ENCODE assay signal across 24 mouse cellular contexts in genomic region chr6:147097346-147097929, GRCm38 (mm10). TPM values are rescaled to one million over a fixed set of nuclear protein-coding genes. Genes with fewer than 3 reads are reported as not detected.
A peak's percentile ranks its signal among the peaks of the same experiment; 100 is the strongest.
DNase-seq lines count a peak whose midpoint lies in the region; ATAC-seq and TF ChIP-seq lines count a peak whose summit lies in the region.
"Had no signal": no experiment of that assay in that cellular context is flagged by ENCODE, and none has a peak within 500 bp of the region (broad histone marks: within the 10 kb centered on the region; RNA-seq: fewer than 3 reads in every experiment).

No protein-coding gene starts in this region.

- peak; percentile 22; the same call in 1 of the 2 replicates for TF ChIP-seq CTCF in intestine, postnatal 0 days (IDR thresholded peaks at IDR 0.05; ENCODE audit: low read depth)

- H3K4me3 ChIP-seq in intestine, postnatal 0 days (ENCODE audit: low read depth, low read length) = no peak overlapping the region
- no peak overlapping the region for H3K4me3 ChIP-seq in intestine, embryonic 15.5 days (replicated peaks)
- H3K4me3 ChIP-seq: gastrocnemius, adult 2 months; hindbrain, embryonic 15.5 days; liver, embryonic 15.5 days; stomach, embryonic 15.5 days had no signal

- no peaks in the 10 kb centered on the region for H3K27me3 ChIP-seq in intestine, postnatal 0 days (replicated peaks; ENCODE audit: control insufficient read depth, insufficient read depth, low read length)
- no peaks in the 10 kb centered on the region for H3K27me3 ChIP-seq in intestine, embryonic 15.5 days (replicated peaks)
- H3K27me3 ChIP-seq: hindbrain, embryonic 15.5 days; liver, embryonic 15.5 days; Patski; stomach, embryonic 15.5 days had no signal

- H3K9ac ChIP-seq in intestine, postnatal 0 days (ENCODE audit: low read depth, low read length) = no peak overlapping the region
- H3K9ac ChIP-seq in intestine, embryonic 15.5 days = no peak overlapping the region
- H3K9ac ChIP-seq: hindbrain, embryonic 15.5 days; liver, embryonic 15.5 days; stomach, embryonic 15.5 days had no signal

- no peaks in the 10 kb centered on the region for H3K9me3 ChIP-seq in intestine, postnatal 0 days (ENCODE audit: control insufficient read depth)
- no peaks in the 10 kb centered on the region for H3K9me3 ChIP-seq in intestine, embryonic 15.5 days
- H3K9me3 ChIP-seq: hindbrain, embryonic 15.5 days; liver, embryonic 15.5 days; stomach, embryonic 15.5 days had no signal

- H3K27ac ChIP-seq in intestine, postnatal 0 days (ENCODE audit: low read depth, low read length) = no peak overlapping the region
- H3K27ac ChIP-seq in intestine, embryonic 15.5 days = no peak overlapping the region
- H3K27ac ChIP-seq: gastrocnemius, adult 2 months; hindbrain, embryonic 15.5 days; liver, embryonic 15.5 days; stomach, embryonic 15.5 days had no signal

- peaks cover 10% of the 10 kb centered on the region; the same call in 1 of the 2 replicates for H3K36me3 ChIP-seq in intestine, postnatal 0 days (ENCODE audit: control insufficient read depth, insufficient read depth)
- H3K36me3 ChIP-seq in intestine, embryonic 15.5 days = peaks cover 3% of the 10 kb centered on the region; the same call in 1 of the 2 replicates
- H3K36me3 ChIP-seq: hindbrain, embryonic 15.5 days; stomach, embryonic 15.5 days had no signal

- H3K4me2 ChIP-seq in intestine, postnatal 0 days (replicated peaks; ENCODE audit: low read depth) = no peak overlapping the region
- no peak overlapping the region for H3K4me2 ChIP-seq in intestine, embryonic 15.5 days (replicated peaks)
- H3K4me2 ChIP-seq: hindbrain, embryonic 15.5 days; liver, embryonic 15.5 days; stomach, embryonic 15.5 days had no signal

- DNase-seq in thymus, postnatal 14 days = peak; percentile 35
- no peak for DNase-seq in thymus, postnatal 10 days (ENCODE audit: low spot score in 2 of 2)
- DNase-seq in left cerebral cortex, adult 9 months (ENCODE audit: low spot score in 2 of 2) = no peak
- no peak for DNase-seq in left cerebral cortex, postnatal 25 days (ENCODE audit: low spot score in 2 of 2)
- DNase-seq: adrenal gland, postnatal 10 days; cerebellum, postnatal 10 days; gastrocnemius, adult 2 months; heart, adult 18-20 months; heart, postnatal 36 days; lung, postnatal 10 days; right cerebral cortex, postnatal 14 days; spleen, adult 18-20 months had no signal

- no peaks in the 10 kb centered on the region for H3K4me1 ChIP-seq in intestine, postnatal 0 days (replicated peaks; ENCODE audit: control insufficient read depth, insufficient read depth, low read length)
- peaks cover 20% of the 10 kb centered on the region; the same call in 1 of the 2 replicates for H3K4me1 ChIP-seq in intestine, embryonic 15.5 days (replicated peaks)

- WGBS in intestine, postnatal 0 days = 58% methylated on average over 8 of the region's 8 CpGs
- WGBS in intestine, embryonic 15.5 days = 53% methylated on average over 8 of the region's 8 CpGs

- ATAC-seq in intestine, postnatal 0 days = no peak
- ATAC-seq in intestine, embryonic 15.5 days = no peak
- ATAC-seq in granulocyte monocyte progenitor cell, adult 5-6 weeks (replicated peaks; ENCODE audit: poor library complexity, severe bottlenecking) = peak; percentile 48
- ATAC-seq: activated CD4-positive, CD25-positive, alpha-beta regulatory T cell, adult 4 months; intestine, embryonic 16.5 days; midbrain, embryonic 16.5 days; Patski had no signal

- intact Hi-C loops in left cerebral cortex, postnatal 25 days (cut with DNase I) = no loop called here

RNA-seq across cellular contexts. Expression of gene Klhl42, which starts 6.3 kb away (rescaled TPM):
- polyA plus RNA-seq in intestine, postnatal 0 days (2015; fragmentation: Nextera tagmentation; extraction: Ambion mirVana) = 3.2 and 3.6 TPM in 2 replicates
- 7.3 and 7.6 TPM in 2 replicates for polyA plus RNA-seq in intestine, embryonic 15.5 days (2015; fragmentation: Nextera tagmentation; extraction: Ambion mirVana)
- total RNA-seq in granulocyte monocyte progenitor cell, adult 5-6 weeks (2014; fragmentation: Nextera tagmentation) = 6.5 and 14.0 TPM in 2 replicates
- total RNA-seq in granulocyte monocyte progenitor cell, adult 5-6 weeks (2017) = 5.9 and 7.7 TPM in 2 replicates
- 10 to 100 TPM; 22.2 to 23.0 TPM for total RNA-seq in left cerebral cortex, postnatal 25 days (2021)

RNA-seq across cellular contexts. Expression of gene Mansc4, which starts 10.6 kb away (rescaled TPM):
- polyA plus RNA-seq in intestine, postnatal 0 days (2015; fragmentation: Nextera tagmentation; extraction: Ambion mirVana) = 1.0 and 1.4 TPM in 2 replicates
- 2.0 and 2.4 TPM in 2 replicates for polyA plus RNA-seq in intestine, embryonic 15.5 days (2015; fragmentation: Nextera tagmentation; extraction: Ambion mirVana)
- total RNA-seq in granulocyte monocyte progenitor cell, adult 5-6 weeks (2014; fragmentation: Nextera tagmentation) = not detected in 2 replicates
- not detected in 2 replicates for total RNA-seq in granulocyte monocyte progenitor cell, adult 5-6 weeks (2017)
- total RNA-seq in left cerebral cortex, postnatal 25 days (2021) = under 1 TPM; 0.32 to 0.48 TPM
- total RNA-seq: gastrocnemius, adult 2 months; heart, adult 18-20 months; heart, postnatal 36 days; megakaryocyte-erythroid progenitor cell, adult 5-6 weeks; neutrophil, adult 5-6 weeks had no signal

RNA-seq across cellular contexts. Expression of gene Mrps35, which starts 54.9 kb away (rescaled TPM):
- 89.1 and 97.3 TPM in 2 replicates for polyA plus RNA-seq in intestine, postnatal 0 days (2015; fragmentation: Nextera tagmentation; extraction: Ambion mirVana)
- polyA plus RNA-seq in intestine, embryonic 15.5 days (2015; fragmentation: Nextera tagmentation; extraction: Ambion mirVana) = 149 and 153 TPM in 2 replicates
- 86.0 and 145 TPM in 2 replicates for total RNA-seq in granulocyte monocyte progenitor cell, adult 5-6 weeks (2014; fragmentation: Nextera tagmentation)
- 80.5 and 86.9 TPM in 2 replicates for total RNA-seq in granulocyte monocyte progenitor cell, adult 5-6 weeks (2017)
- total RNA-seq in left cerebral cortex, postnatal 25 days (2021) = 10 to 100 TPM; 46.3 to 49.2 TPM
